Mouse (Mus musculus) 416B (cell line): ENCODE data around the gene Rbfox1.

Experiments
- DNase-seq: peaks from one replicate; pipeline ENCODE4 v3.0.0; 2011; ENCODE audit warnings: low read depth

Rbfox1 gene

DNA sequence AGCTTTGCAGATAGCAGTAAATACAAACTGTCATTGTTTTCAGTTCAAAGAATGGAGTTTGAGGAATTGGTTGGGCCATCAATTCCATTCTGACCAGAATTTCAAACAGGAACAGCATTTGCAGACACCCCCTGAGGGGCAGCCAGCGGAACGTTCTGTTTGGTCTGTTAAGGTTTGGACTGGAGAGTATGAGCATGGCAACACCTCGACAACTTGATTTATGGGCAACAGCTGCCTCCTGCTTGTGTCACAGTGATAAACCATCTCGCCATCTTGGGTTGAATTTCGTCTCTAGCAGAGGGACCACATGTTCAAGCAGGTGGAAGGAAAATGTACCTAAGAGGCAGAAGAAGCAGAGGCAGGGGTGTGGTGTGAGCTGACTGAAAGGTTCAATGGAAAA is 949.9 kb downstream of the Rbfox1 start:
- no peak for DNase-seq

DNA sequence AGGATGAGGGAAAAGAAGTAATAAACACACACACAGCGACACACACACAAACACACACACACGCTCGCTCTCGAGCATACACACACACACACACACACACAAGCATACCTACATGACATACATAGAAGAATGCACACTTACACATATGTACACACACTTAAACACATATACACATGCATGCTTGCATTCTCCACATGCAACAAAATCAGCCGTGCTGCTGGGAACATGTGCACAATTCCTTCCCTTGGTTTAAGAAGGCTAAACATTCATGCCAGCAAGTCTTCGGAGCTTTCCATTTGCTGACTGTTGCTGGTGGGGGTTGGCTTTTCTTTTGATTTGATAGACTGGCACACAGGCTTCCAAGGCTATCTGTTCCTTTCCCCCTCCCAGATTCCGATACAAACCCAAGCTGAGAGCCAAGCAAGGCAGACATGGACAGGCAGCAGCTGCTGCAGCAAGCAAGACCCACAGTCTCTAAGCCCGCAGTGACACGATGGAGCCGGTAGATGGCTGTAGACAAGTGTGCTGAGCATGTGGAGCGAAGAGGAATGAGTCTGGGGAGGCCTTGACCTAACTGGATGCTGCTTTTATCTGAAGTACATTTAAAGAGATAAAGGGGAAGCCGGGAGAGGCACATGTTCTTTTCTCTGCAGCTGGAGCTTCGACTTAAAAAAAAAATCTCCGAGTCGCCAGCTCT is 954.3 kb downstream of the Rbfox1 start:
- peak; percentile 1 for DNase-seq

DNA sequence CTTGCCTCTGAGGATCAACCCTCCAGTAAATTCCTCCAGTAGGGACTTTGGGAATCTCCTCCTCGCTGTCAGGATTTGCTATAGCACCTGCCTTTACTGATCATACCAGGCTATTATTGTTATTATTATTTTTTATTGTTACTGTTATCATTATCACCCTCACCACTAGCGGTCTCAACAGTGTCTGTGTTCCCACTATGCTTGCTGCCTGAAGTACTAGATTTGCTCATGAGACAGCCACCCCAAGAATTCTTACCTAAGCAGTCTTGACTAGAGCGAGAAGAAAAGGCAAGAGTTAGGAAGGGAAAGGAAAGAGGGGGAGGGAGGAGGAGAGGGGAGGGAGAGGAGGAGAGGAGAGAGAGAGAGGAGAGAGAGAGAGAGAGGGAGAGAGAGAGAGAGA is 954.9 kb downstream of the Rbfox1 start:
- DNase-seq, result no peak

DNA sequence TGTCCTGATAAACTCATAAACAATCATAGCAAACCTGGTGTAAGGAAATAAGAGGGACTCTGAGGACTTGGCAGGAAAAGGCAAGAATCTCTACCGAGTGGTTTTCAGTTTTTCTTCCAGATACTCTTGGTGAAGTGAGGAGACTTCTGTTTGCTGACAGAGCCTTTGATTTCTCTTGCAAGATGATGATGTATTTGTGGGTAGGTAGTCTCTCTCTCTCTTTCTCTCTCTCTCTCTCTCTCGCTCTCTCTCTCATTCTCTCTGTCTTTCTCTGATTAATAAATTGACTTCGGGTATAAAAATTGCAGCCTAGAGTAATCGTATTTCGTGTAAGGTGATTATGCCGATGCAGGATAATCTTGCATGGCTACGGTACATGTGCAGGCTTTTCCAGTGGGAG is 955.3 kb downstream of the Rbfox1 start:
- DNase-seq, result no peak

DNA sequence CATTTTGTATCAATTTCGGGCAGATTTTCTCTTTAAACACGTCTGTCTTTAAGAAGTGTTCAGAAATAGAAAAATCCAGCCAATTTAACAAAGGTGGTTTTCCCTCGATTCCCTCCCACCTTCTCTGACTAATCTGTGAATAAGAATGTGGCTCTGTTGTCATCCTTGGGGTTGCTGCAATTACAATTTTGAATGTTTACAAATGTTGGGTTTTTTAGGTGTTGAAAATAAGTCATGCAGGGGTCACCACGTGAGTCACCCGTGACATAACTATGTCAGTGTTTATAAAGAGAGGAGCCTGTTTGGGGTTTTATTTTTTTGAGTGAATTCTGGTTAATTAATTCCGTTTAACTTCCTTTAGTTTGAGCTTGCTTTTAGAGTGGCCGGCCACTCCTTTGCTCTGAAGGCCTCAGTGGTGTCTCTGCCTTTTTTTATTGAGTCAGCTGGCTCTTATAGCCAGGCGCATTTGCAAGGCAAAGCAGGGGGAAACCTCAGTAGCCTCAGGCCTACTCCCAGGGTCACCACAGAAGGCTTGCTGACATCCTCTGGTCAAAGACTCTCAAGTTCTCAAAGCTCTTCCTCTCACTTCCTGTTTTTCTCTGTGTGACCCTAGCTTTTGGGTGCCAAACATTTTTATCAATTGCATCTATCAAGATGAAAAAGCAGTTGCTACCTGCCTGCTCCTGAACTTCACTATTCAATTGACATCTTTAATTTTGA is 957.1 kb downstream of the Rbfox1 start:
- DNase-seq, result peak; percentile 10

DNA sequence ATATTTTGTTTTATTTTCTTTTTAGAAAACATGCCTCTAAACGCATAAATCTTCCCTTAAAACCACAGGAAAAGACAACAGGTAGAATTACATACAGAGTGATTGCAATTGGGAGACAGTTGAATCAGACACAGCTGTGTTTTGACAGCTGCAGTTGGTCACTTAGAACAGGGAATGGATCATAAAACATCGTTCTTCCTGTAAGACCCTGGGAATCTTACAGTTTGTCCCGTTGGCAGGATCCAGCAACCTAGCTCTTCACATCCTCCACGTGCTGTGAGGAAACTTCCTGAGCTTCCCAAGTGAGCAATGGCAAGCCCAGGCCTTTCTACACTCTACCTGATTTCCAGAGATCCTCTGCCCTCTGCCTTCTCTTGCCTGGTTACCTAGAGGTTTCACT is 959.5 kb downstream of the Rbfox1 start:
- no peak for DNase-seq

DNA sequence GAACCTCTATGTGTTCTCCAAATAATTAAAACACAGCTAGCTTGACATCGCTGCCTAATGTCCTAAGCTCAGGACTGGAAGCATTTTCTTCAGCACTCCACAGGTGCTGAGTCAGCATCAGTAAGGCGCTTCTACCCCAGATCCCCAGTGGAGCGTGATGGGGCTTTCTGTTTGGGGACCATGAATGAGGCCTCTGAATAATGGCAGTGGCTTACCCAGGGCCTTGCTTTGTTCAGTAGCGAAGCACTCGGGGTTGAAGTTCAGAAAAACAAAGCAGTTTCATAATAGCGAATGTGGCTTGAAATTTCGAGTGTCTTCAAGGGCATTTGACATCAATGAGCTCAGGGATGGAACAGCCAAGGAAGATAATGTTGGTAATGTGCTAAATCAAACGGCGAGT is 966.2 kb downstream of the Rbfox1 start:
- DNase-seq, result no peak

DNA sequence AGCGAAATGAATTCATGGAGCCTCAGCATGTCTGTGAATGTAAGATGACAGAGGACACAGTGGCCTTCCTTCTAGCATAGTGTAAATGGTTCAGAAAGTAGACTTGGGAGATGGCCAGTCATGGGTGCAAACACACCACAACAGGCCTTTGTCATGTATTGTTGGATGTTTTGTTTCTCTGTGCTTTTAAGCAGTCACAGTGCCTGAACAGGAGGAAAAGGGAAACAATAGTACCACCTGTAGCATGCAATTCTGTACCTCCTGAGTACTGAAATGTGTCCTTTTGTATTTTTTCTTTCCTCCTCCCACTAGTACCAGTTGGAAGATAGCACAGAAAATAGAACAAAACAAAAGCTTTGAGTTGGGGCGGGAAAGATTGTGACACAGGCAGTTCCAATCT is 968.6 kb downstream of the Rbfox1 start:
- DNase-seq, result no peak

DNA sequence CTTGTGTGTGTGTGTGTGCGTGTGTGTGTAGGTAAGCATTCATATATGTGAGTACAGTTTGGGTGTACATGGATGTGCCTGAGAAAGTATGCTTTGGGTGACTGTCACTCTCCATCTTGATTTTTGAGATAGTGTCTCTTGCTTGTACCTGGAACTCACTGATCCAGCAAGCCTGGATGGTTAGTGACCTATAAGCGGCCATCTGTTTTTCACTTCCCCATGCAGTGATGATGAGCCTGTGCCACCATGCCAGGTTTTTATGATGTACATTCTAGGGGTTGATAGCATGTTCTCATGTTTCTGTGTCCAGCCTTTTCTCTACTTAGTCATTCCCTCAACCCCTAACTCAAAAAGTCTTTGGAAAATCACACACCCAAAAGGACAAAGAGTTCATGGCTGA is 976.5 kb downstream of the Rbfox1 start:
- DNase-seq, result no peak

DNA sequence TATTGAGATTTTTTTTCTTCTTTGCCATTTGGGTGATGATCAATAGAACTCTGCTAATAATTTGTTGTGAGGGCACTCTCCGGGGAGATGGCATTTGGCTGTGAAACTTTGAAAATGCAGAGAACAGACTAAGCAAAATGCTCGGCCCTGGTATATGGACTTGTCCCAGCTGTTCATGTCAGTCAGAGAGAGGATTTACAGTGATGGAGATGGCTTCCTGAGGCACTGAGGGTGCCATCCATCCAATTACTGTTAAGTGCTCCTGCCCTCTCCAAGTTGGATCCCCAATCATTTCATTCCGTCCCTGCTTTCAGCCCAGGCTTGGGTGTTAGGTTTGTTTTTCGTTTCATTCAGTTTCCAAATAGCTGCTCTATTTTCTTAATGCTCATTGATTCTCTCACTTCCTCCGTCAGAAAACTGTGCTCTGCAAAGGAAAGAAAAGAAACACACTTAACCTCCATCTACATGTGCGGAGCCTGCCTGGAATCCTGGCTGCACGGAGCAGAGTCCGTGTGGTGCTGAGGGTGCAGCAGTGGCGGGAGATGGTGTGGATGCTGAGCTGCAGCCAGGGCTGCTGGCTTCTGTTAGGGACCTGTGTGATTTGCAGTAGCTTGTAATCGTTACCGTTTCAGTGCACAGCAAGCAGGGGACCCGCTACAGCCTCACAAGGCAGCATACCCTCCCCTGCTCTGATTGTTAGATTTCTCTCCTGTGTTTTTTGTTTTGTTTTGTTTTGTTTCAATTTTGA is 997.7 kb downstream of the Rbfox1 start:
- no peak for DNase-seq

DNA sequence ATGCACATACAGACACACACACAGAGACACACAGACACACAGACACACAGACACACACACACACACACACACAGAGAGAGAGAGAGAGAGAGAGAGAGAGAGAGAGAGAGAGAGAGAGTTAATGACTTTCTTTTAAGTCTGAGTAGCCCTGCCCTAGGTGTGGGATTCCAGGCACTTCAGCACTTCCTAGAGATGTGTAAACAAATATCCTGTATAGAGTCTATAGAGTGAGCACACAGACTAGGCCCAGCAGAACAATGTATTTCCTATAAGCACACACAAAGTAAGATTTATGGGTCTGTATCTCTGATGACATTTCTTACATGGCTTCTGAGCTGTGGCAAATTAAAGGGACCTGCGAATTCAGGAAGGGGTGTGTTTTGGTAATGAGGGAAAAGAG is 998.6 kb downstream of the Rbfox1 start:
- DNase-seq, result no peak

DNA sequence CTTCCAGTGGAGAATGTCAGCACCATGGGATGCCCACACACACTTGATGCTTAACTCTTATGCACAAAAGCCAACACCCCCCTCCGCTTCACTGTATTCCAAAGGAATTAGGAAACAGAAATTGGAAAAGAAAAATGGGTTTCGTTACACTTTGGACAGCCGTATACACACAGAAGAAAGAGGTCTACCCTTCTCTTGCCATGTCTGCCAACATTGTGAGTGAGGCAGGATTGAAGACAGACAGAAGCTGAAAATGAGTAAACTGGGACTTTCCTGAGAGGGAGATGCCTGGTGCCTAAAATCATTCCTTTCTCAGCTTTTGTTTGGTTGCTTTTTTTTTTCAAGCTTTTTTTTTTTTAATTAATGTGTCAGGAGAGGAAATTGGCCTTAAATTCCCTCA is 1000.5 kb downstream of the Rbfox1 start:
- DNase-seq, result no peak

DNA sequence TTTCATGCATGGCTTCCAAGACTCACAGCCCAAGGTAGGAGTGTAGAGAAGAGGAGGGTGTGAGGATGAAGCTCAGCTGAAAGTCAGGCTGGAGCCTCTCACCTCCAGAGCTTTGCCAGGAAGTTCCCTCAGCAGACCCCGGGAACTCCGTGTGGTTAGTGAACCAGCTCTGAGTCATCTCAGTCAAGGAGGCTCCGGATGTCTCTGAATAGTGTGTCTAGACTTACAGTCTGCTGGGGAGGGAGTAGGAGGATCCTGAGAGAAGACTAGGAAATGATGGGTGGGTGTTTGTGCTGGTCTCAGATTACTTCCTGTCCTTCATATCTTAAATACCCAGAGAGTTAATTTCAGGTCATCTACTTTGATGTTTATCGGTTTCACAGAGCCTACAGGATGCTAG is 1004.1 kb downstream of the Rbfox1 start:
- peak; percentile 76 for DNase-seq

DNA sequence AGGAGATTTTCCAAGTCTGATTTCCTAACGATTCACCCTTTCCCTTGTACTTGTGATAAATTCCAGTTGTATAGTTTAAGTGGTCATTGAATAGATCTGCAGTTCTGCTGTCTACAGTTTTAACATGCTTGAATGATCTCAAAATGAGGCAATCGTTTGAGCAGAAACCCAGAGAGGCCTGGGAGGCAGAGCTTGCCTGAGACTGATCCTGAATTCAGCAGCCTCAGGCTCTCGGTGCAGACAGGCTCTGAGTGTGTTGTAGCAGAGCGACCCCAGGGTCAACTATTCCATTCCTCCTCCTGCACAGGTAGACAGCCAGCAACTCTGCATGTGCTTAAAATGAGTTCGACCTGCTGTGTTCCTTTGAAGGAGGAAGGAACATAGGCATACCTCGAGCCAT is 1012.6 kb downstream of the Rbfox1 start:
- no peak for DNase-seq

DNA sequence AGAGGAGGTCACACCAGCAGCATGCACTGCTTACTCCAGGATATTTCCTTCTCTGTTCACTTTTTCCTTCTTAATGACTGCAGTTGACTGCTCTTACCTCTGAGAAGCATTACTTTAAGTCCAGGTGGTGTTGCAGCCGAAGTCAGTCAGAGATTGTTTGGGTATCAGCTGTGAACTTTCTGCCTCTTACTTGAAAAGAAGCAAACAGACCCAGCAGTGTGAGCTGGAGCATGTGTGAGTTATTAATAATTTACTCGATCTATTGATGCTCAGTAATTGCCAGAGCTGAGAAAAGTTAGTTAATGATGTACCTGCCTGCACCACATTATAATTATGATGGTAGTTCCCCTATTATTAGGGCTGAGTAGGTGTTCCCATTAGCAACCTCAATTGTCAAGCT is 1014.9 kb downstream of the Rbfox1 start:
- DNase-seq, result no peak

DNA sequence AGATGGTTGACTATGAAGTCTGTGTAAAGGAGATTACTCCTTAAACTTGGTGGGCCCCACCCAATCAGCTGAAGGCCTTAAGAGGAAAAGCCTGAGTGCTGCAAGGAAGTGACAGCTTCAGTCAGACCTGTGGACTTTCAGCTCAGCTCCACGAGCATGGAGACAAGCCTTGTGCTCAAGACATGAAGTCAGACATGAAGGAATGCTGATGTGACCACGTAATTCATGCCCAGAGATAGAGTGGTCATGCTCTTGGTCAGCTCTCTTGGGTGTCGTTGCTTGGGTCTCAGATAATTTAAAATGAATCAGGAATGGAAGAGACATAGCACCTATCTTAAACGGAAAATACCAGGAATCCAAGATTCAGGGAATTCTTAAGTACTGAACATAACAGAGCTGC is 1019.8 kb downstream of the Rbfox1 start:
- DNase-seq, result no peak

DNA sequence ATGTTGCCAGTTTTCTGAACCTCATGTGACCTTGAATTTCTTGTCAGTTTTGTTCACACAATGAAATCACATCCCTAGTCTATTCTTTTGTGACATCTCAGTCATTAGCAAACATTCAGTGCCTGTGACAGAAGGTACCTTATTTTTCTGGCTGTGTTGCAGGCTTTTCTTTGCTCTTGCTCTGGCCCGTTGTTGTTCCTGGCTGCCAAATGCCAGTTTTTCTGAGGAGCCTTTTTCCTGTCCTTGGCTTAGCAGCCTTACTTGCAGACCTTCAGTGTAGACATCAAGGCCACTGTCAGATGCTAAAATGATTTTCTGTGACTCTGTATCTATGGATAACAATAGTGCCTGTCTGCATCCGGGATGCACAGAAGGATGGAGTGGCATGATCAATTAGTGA is 1020.8 kb downstream of the Rbfox1 start:
- DNase-seq, result no peak

DNA sequence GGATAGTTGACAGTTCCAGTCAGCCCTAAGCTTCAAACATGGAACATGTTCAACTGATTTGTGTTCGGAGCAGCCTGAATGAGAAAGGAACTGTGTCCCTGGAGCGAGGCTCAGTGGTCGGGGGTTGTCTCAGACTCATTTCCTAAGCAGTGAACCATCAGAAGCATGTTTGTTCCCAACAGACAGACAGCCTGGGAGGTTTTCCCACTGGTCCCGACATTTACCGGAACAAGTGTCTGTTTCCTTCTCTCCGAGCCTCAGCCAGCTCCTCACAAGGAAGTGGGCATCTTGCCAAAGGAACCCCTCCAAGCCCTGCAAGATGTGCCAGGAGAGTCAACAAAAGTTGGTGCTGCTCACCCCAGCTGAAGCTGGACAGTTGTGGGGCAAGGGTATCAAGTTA is 1022.4 kb downstream of the Rbfox1 start:
- no peak for DNase-seq

DNA sequence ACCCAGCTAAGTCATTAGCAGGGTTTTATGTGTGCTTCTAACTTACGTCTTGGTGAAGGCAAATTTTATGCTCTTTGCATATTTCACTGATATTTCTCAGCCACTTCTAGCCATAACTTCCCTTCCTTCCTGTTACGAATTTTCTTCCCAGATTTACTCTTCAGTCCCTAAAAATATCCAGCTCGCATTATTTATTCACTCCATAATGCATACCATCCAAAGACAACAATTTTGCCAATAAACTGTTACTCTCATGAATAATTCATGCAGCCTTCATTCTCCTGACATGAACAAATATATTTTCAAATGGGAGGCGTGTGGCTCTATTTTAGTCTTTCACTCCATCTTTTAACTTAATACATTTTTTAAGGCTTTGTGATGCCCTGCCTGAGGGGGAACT is 1029.4 kb downstream of the Rbfox1 start:
- no peak for DNase-seq

DNA sequence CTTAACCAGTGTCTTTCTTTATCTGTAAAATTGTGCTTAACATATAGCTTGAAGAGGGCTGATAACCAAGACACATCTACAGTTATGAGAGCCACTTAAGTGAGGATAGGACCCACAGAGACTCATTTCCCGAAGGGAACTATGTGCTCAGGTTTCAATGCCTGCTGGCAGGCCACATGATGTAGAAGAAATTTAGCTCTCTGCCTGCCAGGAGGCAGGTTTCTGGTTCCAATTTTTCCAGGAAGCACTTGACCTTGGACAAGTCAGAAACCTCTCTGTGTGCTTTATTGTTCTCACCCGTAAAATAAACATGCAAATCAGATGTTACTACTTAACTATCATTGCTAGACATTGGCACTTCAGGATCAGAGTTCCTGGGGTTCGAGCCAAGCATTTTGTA is 1033.5 kb downstream of the Rbfox1 start:
- DNase-seq, result no peak

DNA sequence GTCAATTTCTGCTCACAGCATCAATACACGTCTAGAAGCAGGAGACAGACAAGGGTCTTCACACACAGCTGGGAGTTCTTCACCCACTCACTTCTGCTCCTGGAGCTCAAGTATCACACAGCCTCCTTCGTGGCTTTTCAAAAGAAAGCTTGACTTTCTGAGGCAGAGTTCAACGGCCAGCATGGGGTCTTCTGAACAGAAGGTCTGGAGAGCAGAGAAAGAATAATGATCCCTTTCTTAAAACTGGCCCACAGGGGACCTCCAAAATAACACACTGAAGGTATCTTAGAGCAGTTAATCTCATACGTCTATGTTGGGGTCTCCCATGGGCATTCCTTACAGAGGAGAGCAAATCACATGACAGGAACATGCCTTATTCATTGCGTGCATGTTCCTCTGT is 1034.5 kb downstream of the Rbfox1 start:
- no peak for DNase-seq

DNA sequence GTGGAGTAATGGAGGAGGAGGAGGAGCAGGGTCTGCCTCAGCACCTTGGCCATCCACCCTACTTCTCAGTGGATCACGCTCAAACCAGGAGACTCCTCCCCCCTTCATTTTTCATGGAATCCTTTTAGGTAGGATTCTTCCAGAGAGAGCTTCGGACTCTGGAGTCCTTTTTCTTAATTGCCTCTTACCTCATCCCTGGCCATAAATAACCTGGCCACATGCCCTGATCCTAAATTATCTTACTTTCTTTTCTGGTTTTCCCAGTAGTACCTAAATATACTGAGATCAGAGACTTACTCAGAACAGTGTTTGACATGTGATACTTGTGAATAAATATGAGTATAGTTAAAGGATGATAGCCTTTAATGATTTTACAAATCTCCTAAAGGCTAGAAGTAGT is 1042.5 kb downstream of the Rbfox1 start:
- DNase-seq, result no peak

DNA sequence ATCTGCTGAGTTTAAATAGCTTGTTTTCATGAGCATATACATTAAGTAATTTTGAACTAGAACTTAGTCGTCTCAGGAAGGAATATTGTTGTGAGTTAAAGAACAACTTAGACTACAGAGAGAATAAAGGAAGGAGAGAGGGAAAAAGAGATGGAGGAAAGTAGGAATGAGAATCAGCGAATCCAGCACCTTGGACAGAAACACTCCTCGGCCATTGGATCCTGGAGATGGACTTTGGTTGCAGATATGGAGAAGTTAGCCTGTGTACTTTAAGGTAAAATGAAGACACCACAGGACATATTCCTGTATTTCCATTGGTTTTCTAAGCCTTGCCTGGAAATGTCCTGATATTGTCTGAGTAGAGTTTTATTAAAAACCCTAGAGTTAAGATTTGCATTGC is 1045.6 kb downstream of the Rbfox1 start:
- DNase-seq, result no peak
